Mouse (Mus musculus) midbrain, embryonic 11.5 days (tissue): ENCODE measurements at regions not wholly inside any gene's neighbourhood (a gene's known extent, or its start where the extent isn't known, plus 50 kb on each side); places are given as distances from the start of the nearest gene placed in this dataset.
A peak's percentile ranks its signal among the peaks of the same experiment; 100 is the strongest.

Experiments
- ATAC-seq: fragments of 200-750 bp; cut with Nextera tagmentation; 2 replicates; pipeline ENCODE4 v1.8.0; 2017; ENCODE audit warnings: moderate TSS enrichment, moderate library complexity; ENCODE audit not compliant: low FRiP score
- DNase-seq: peaks from one replicate; pipeline ENCODE4 v3.0.0; 2015; ENCODE audit warnings: low spot score; ENCODE audit errors: missing footprints
- H3K27ac ChIP-seq: fragments of 300-500 bp; sonication (generic); 2 replicates; pipeline ENCODE4 v1.5.1; 2014; ENCODE audit warnings: low read depth, low read length
- H3K27me3 ChIP-seq: fragments of 300-500 bp; sonication (generic); 2 replicates; pipeline ENCODE4 v1.6.1; 2014; ENCODE audit warnings: mild to moderate bottlenecking, low read length, moderate library complexity, mixed read lengths; ENCODE audit not compliant: control insufficient read depth, insufficient read depth
- H3K36me3 ChIP-seq: fragments of 300-500 bp; sonication (generic); 2 replicates; pipeline ENCODE4 v1.6.1; 2014; ENCODE audit warnings: mild to moderate bottlenecking, low read length, moderate library complexity, mixed read lengths; ENCODE audit not compliant: control insufficient read depth, insufficient read depth
- H3K4me1 ChIP-seq: fragments of 300-500 bp; sonication (generic); 2 replicates; pipeline ENCODE4 v1.6.1; 2014; ENCODE audit warnings: low read length; ENCODE audit not compliant: control insufficient read depth, insufficient read depth
- H3K4me2 ChIP-seq: fragments of 300-500 bp; sonication (generic); 2 replicates; pipeline ENCODE4 v1.6.1; 2014; ENCODE audit warnings: mild to moderate bottlenecking, moderate library complexity
- H3K4me3 ChIP-seq: fragments of 300-500 bp; sonication (generic); 2 replicates; pipeline ENCODE4 v1.5.1; 2014; ENCODE audit warnings: low read depth, low read length
- H3K9ac ChIP-seq: fragments of 300-500 bp; sonication (generic); 2 replicates; pipeline ENCODE4 v1.6.1; 2014; ENCODE audit warnings: low read length
- H3K9me3 ChIP-seq: fragments of 300-500 bp; sonication (generic); 2 replicates; pipeline ENCODE4 v1.6.1; 2016; ENCODE audit warnings: low read length; ENCODE audit not compliant: control insufficient read depth
- WGBS: fragments of 180-500 bp; shearing (Covaris S2); extraction: QIAGEN DNeasy Blood & Tissue Kit; methylation state at CpG from one replicate; pipeline ENCODE4 v1.1.7; 2014; 5-methylcytosine and 5-hydroxymethylcytosine counted together

- H3K4me3 ChIP-seq = no peak overlapping the region
- no peaks in the 10 kb centered on the region for H3K36me3 ChIP-seq
- H3K9me3 ChIP-seq = no peaks in the 10 kb centered on the region
- no peak for DNase-seq
- H3K4me2 ChIP-seq = no peak overlapping the region
- 63% methylated on average over 12 of the region's 12 CpGs for WGBS
- H3K4me1 ChIP-seq = no peaks in the 10 kb centered on the region
- ATAC-seq = no peak
- H3K27ac ChIP-seq = no peak overlapping the region
- H3K9ac ChIP-seq = no peak overlapping the region
- H3K27me3 ChIP-seq = no peaks in the 10 kb centered on the region
These were observed 112.9 kb upstream of the Cdkn3 start for GRCm38 (mm10) chr14:46647319-46647974.

GRCm38 (mm10) chr14:46646673-46647318 lies 113.5 kb upstream of the Cdkn3 start:
- no peaks in the 10 kb centered on the region for H3K9me3 ChIP-seq
- 80% methylated on average over 14 of the region's 14 CpGs for WGBS
- no peaks in the 10 kb centered on the region for H3K27me3 ChIP-seq
- H3K27ac ChIP-seq = no peak overlapping the region
- H3K4me3 ChIP-seq = no peak overlapping the region
- H3K4me1 ChIP-seq = no peaks in the 10 kb centered on the region
- H3K36me3 ChIP-seq = no peaks in the 10 kb centered on the region
- no peak overlapping the region for H3K4me2 ChIP-seq
- ATAC-seq = no peak
- no peak for DNase-seq
- no peak overlapping the region for H3K9ac ChIP-seq

DNA sequence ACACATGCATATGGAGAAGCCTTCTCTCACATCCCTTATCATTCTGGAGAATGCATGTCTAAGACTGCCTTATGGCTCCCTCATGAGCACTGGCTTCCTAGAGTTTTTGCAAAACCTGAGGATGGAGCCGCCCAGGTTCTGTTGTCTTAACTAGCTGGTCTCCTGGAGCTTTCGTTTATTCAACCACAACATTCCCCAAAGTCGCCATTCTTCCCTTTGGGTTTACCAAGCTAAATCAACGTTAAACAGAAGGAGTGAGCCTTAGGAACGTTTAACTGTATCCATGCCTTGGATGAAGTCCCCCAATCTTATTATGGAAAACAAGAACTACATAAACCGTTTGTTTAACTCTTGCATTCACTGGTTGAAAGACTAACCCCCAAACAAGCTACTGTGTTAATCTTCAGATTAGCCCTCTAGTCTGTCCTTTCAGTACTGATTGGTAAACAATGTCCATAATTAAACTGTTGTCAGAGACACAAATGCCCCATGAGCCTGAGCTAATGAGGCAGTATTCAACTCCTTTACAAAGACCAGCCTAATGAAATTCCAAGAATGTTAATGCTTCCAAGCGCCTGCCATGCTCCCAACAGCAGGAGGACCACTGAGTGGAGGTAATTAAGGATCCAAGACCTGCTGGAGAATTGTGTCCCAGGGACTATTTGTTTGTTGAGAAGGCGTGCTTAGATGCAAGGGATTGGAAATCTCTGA lies 121.1 kb upstream of the Cdkn3 start:
- DNase-seq = peak; percentile 73
- H3K9ac ChIP-seq = no peak overlapping the region
- H3K9me3 ChIP-seq = no peaks in the 10 kb centered on the region
- 7% methylated on average over 8 of the region's 8 CpGs for WGBS
- H3K27me3 ChIP-seq = no peaks in the 10 kb centered on the region
- H3K36me3 ChIP-seq = no peaks in the 10 kb centered on the region
- H3K4me1 ChIP-seq = no peaks in the 10 kb centered on the region
- no peak overlapping the region for H3K27ac ChIP-seq
- ATAC-seq = no peak
- H3K4me2 ChIP-seq = no peak overlapping the region
- H3K4me3 ChIP-seq = no peak overlapping the region

DNA sequence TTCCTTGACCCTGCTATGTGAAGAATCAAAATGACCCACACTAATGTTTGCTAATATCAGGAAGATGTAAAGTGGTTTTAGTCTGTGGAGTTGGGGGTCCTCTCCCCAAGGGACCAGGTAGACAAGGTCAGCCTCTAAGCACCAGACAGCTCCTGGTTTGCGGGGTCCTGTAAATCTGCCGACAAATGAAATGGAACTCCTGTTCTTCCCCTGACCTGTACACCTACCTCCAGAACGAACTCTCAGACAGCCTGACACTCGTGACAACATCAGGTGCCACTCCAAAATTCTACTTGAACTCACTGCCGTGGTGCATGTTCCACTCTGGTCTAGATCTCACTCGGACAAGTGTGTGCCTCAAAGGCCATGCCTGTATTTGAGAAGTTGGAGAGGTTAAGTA lies 121.8 kb upstream of the Cdkn3 start:
- H3K9me3 ChIP-seq = no peaks in the 10 kb centered on the region
- no peak overlapping the region for H3K27ac ChIP-seq
- 83% methylated on average over 6 of the region's 6 CpGs for WGBS
- DNase-seq (no peak), ATAC-seq (no peak)
- H3K36me3 ChIP-seq = no peaks in the 10 kb centered on the region
- no peak overlapping the region for H3K9ac ChIP-seq
- no peaks in the 10 kb centered on the region for H3K4me1 ChIP-seq
- no peak overlapping the region for H3K4me3 ChIP-seq
- H3K27me3 ChIP-seq = no peaks in the 10 kb centered on the region
- no peak overlapping the region for H3K4me2 ChIP-seq

DNA sequence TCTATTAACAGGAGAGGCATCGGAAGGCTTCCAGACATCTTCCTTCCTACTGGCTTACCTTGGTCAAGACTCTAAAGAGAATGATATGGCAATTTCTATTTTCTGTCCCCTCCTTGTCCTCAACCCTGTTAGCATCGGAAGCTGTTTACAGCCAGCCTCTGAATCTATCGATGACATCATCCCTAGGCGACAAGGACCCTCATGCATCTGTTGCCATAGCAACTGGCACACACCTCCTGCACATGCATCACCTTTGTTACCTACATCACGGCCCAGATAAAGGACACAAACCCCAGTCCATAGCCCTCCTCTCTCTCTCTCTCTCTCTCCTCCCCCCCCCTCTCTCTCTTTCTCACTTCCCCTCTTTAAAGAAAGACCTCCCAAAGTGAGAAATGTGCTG lies 123.1 kb upstream of the Cdkn3 start:
- H3K27me3 ChIP-seq = no peaks in the 10 kb centered on the region
- H3K4me1 ChIP-seq = no peaks in the 10 kb centered on the region
- peak; percentile 4 for DNase-seq
- no peak overlapping the region for H3K27ac ChIP-seq
- H3K36me3 ChIP-seq = no peaks in the 10 kb centered on the region
- no peak overlapping the region for H3K4me2 ChIP-seq
- no peak overlapping the region for H3K9ac ChIP-seq
- H3K9me3 ChIP-seq = no peaks in the 10 kb centered on the region
- ATAC-seq = no peak
- H3K4me3 ChIP-seq = no peak overlapping the region
- WGBS = 71% methylated on average over 5 of the region's 5 CpGs

DNA sequence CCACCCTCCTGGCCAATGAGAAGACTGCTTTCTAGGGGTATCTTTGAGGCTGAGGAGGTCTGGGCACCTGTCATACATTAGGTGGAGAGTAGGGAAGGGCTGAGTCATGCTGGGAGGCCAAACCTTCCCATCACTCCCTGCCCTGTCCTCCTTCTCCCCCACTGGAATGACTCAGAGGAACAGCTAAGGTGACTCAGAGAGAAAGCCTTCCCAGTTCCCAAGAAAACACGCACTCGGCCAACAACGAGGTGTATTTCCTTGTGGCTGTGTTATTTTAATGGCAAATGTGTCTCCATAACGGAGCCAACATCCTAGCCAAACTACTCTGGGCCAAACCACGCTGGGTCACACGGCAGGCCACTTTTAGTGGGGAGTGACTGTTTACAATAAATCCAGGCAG lies 124.0 kb upstream of the Cdkn3 start:
- Histone ChIP-seq H3K4me2 (no peak overlapping the region), H3K27me3 (no peaks in the 10 kb centered on the region), H3K4me1 (no peaks in the 10 kb centered on the region), H3K9ac (no peak overlapping the region), H3K36me3 (no peaks in the 10 kb centered on the region), H3K9me3 (no peaks in the 10 kb centered on the region), H3K27ac (no peak overlapping the region), H3K4me3 (no peak overlapping the region)
- peak; percentile 77 for DNase-seq
- WGBS = 90% methylated on average over 6 of the region's 6 CpGs
- no peak for ATAC-seq

DNA sequence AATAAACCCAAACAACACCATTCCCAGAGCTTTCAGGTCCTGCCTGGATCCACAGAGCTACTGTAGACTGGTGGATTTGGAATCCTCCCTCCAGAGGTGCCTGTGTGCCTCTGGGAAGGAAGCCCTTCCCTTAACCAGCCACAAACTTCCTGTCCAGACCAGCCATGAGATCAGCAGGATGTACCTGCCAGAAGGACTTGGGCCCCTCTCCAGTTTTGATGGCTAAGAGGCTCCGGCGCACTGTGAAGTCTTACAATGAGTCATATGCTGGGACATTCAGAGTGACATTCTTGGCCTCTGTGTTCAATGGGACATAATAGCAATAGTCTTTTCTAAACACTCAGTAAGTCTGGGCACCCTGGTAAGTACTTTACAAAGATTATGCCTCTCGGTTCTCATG lies 125.0 kb upstream of the Cdkn3 start:
- H3K27me3 ChIP-seq = no peaks in the 10 kb centered on the region
- no peaks in the 10 kb centered on the region for H3K36me3 ChIP-seq
- no peak overlapping the region for H3K4me2 ChIP-seq
- 88% methylated on average over 3 of the region's 3 CpGs for WGBS
- ATAC-seq (no peak), DNase-seq (no peak)
- no peak overlapping the region for H3K4me3 ChIP-seq
- no peak overlapping the region for H3K9ac ChIP-seq
- H3K9me3 ChIP-seq = no peaks in the 10 kb centered on the region
- no peak overlapping the region for H3K27ac ChIP-seq
- H3K4me1 ChIP-seq = no peaks in the 10 kb centered on the region

GRCm38 (mm10) chr14:46634656-46635244 lies 125.6 kb upstream of the Cdkn3 start:
- H3K4me3 ChIP-seq = no peak overlapping the region
- no peaks in the 10 kb centered on the region for H3K4me1 ChIP-seq
- WGBS = 66% methylated on average over 12 of the region's 12 CpGs
- no peak overlapping the region for H3K9ac ChIP-seq
- no peaks in the 10 kb centered on the region for H3K9me3 ChIP-seq
- H3K27ac ChIP-seq = no peak overlapping the region
- H3K36me3 ChIP-seq = no peaks in the 10 kb centered on the region
- H3K4me2 ChIP-seq = no peak overlapping the region
- DNase-seq (peak; percentile 65), ATAC-seq (no peak)
- H3K27me3 ChIP-seq = no peaks in the 10 kb centered on the region

GRCm38 (mm10) chr14:46634251-46634650 lies 126.1 kb upstream of the Cdkn3 start:
- Histone ChIP-seq H3K4me2 (no peak overlapping the region), H3K36me3 (no peaks in the 10 kb centered on the region), H3K9ac (no peak overlapping the region), H3K4me3 (no peak overlapping the region), H3K9me3 (no peaks in the 10 kb centered on the region), H3K27ac (no peak overlapping the region), H3K27me3 (no peaks in the 10 kb centered on the region), H3K4me1 (no peaks in the 10 kb centered on the region)
- 88% methylated on average over 10 of the region's 10 CpGs for WGBS
- ATAC-seq (no peak), DNase-seq (peak; percentile 35)
